Mouse (Mus musculus) left cerebral cortex, postnatal 4 days (tissue): ENCODE results near the gene Ier5. TPM values are rescaled to one million over a fixed set of nuclear protein-coding genes. Genes with fewer than 3 reads are reported as not detected.

Source experiments
- DNase-seq: peaks from one replicate; pipeline ENCODE4 v3.0.0-alpha.2; 2022
- intact Hi-C: fragments of 180-260 bp; cut with DNase I; formaldehyde crosslinking; loops from one replicate; pipeline ENCODE4 v1.15.1; 2025
- total RNA-seq, 2 experiments: library from RNA; stranded (reverse); gene quantifications; 2 replicates each; pipeline ENCODE4 v1.2.3; 2021

The Ier5 gene
- total RNA-seq, 2 experiments from 2014 or later, result 12.0 TPM

DNA sequence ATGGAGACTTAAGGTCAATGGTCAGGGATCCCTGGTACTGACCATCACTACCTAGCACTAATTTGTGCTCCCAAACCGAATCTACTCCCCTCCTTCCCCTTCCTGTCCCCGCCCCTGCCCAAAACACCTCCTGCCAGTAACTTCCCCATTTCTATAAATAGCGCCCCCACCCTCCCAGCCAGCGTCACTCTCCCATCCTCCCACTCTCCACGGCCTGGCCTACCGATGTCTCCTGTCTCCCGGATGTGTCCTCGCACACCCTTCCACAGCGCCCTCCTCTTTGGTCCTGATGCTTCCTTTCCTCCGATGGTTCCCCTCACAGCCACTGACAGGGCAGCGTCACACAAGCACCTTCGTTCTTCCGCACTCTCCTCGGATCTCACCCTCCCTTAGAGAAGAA is 39.9 kb downstream of the Ier5 start:
- no peak for DNase-seq
- intact Hi-C loops, result no loop called here

DNA sequence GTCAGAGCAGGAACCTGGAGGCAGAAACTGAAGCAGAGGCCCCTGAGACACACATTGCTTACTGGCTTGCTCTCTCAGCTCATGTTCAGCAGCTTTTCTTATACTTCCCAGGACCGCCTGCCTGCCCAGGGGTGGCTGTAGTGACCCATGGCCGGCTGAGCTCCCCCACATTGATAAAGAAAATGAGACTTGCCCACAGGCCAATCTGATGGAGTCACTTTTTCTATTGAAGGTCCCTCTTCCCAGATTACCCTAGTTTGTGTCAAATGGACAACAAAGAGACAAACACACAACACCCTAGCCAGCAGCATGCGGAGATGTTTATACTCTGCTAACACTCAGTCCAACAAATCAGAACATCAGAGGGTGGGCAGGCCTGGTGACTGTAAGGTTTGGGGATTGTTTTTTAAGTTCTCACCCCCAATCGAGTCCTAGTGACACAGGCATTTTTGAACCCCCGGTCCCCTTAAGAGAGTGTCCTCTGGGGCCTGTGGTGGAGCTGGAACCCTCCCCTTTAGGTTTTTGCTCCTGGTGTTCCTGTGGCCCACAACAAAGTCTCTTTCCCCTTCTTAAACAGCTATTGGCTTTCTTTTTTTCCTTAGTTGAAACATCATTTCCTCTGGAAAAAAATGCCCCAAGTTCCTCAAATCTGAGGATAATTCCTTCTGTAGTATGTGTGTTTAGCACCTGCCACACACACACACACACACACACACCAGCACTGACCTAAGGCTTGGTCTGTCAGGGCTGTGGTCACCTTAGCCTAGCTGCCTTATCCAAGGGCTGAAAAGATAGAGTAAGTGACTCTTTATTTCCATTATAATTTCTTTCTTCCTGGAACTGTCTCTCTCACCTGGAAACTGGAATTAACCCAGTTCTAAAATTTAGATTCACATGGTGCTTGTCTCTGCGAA is 41.1 kb downstream of the Ier5 start:
- intact Hi-C loops, result no loop called here
- no peak for DNase-seq

DNA sequence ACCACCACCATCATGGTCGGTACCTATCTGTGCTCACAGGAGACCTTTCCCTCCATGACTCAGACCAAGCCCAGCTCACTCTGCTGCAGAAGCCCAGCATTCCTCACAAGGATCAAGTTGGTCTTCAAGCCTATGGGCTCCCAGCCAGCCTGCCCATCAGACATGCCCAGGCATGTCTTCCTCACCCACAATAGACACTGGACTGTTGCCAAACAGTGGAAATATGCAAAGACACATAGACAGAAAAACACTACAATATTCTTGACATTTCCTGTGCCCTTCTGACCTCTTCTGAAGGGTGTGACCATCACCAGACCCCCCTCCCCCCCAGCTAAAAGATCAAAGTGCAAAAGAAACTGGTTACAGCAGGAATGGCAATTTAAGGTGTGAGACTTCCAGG is 43.3 kb downstream of the Ier5 start:
- intact Hi-C loops, result no loop called here
- no peak for DNase-seq

DNA sequence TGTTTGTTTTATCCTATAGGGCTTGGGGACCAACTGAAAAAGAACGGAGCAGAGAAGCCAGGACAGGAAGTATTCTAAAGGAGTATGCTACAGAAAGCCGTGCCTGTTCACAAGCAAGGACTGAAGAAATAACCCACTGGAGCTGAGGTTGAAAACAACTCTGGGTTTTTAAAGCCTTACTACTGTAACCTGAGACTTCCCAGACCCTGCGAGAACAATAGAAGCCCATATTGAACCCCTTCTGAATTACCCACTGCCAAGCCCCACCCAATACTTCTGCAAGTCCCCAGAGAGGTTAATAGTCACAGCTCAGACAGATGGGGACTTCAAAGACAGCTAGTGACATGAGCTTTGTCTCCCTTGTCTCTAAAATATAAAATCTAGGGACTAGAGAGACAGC is 44.4 kb downstream of the Ier5 start:
- intact Hi-C loops, result no loop called here

DNA sequence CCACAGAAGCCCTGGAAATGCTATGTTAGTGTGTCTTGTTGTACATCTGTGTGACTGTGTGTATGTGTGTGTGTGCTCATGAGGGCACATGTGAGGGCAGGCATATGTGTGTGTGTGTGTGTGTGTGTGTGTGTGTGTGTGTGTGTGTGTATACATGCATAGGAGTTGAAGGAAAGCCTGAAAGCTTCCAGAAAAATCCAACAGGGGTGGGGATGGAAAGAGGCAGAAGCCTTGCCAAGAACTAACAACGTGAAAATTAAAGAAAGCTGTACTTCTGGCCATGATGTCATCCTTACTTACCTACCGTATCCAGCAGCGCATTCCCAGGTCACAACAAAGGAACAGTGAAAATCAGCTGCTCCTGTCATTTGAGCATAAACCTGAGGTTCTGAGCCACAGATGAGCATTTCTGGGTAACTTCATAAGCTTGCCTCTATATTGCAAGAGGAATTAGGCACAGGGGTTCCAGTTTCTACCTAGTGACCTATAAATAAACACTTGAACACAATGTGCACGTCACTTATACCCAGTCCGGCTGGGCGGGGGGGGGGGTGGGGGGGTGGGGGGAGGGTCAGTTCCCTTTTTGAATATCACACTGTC is 45.0 kb downstream of the Ier5 start:
- intact Hi-C loops, result no loop called here
- no peak for DNase-seq

More for the DNA sequence above, 44.4 kb downstream of the Ier5 start:
- no peak for DNase-seq

DNA sequence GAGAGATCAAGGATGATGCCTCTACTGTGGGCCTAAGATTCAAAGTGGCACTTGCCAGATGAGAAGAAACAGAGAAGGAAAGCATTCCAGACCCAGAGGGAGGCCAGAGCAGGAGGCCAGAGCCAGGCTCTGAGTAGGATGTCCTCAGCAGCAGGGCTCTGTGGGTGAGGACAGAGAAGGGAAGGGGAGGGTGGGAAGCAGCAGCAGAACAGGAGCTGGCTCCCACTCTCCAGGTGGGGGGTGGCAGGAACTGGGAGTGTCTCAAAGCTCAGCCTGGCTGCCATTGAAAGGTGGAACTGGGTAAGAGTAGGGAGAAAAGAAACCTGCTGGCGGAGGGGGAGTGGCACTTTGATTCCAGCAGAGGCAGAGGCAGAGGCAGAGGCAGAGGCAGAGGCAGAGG is 46.1 kb downstream of the Ier5 start:
- intact Hi-C loops, result no loop called here
- DNase-seq, result no peak

DNA sequence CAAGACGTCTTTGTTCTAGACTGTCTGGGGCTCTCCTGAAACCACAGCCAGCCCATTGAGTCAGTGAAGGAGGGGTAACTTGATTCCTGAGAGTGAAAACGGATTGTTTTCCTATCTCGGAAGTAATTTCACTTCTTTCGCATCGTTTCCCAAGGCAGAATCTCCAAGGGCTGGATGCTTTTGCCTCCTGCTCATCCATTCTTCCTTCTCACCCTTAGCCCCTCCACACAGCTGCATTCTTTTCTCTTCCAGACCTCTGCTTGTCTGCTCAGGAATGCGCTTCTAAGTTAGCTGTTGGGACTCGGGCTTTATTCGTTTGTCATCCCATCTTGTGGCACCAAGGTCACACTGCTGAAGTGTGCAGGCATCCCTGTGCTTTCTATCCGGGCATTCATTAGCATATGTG is 46.7 kb downstream of the Ier5 start:
- DNase-seq, result no peak
- intact Hi-C loops, result no loop called here

DNA sequence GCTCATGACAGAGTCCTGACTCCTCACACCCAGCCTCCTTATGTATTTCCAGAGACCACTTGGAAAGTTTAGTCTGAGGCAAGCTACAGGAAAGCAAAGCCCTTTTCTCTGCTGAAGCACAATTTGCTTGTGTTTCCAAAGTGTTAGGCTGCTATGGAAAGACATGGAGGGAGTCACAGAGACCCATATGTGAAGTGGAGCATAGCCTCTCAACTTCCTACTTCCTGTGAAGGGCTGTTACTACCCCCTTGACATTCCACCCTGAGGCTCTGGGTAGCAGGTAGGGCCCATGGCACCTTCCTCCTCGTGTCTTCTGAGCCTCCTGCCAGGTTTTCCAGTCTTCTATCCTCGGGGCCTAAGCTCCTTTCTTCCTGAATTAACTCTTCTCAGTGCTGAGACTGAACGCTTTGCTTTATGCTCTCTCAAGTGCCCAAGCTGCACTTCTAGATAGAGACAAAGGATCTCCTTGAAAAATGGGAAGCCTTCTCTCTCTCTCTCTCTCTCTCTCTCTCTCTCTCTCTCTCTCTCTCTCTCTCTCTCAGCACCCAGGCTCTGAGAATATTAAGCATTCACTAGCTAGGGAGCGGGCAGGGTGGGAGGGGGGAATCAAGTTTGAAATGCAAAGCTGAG is 47.2 kb downstream of the Ier5 start:
- intact Hi-C loops, result no loop called here
- DNase-seq, result no peak

DNA sequence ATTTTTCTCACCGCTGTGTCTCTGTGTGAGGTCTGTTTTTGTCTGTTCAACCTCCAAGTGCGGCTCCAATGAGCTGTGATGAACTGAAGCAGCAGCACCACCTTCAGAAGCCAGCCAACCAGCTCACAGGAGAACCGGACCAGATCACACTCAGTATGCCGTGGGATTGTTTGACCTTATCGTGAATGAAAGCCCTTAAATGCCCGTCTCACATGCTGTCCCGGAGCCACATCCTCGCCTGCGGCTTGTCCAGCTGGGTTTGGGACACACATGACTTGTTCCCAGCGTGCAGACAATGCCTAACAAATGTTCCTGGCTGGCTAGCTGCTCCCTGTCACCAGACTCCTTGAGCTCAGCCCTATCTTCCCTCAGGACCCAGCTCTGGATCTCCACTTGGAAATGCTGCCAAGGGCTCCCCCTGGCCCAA is 47.7 kb downstream of the Ier5 start:
- DNase-seq, result peak; percentile 79
- intact Hi-C loops, result no loop called here

DNA sequence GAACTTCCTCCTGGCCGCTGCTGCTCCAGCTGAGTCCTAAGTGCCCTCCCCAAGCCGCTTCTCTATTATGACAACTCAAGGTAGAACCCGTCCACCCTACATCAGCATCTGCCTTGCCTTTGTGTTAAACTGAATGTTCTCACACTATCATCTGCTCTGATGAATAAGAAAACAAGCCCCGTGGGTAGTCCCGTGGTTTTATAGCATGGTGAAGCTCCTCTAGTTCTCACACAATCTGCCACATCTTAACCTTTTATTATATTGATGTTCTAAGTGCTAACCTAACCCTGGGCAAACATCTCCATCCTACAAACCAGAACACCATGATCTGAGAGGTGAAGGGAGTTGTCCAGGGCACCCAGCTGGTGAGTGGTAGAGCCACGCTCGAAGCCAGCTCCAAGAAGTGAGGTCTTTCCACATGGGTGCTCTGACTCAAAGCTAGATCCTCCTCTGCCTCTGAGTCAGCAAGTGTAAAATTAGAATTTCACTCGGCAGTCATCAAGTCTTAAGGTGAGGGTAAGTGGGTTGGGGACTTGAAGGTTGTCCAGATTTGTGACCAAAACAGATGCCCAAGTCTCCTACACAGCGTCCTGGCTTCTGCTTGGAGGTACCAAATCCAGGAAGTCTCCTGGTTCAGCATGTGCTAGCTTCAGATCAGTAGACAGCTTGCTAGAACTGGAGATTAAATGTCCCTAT is 48.4 kb downstream of the Ier5 start:
- no peak for DNase-seq
- intact Hi-C loops, result no loop called here

DNA sequence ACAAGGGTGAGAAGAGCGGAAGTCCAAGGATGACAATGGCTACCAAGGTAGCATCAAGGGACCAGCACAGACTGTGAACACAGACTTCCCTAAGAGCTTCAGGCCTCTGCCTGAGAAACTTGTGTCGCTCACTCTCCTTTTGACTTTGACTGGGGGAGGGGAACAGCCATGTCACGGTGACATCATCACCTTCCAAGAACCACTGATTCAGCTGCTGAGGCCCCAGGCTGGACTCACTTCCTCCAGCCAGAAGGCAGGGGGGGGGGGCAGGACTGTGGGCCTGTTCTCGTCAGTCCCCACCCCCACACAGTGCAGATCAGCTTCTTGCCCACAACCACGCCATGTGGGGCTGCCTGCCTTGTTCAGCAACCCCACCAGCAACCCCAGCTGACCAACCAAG is 49.3 kb downstream of the Ier5 start:
- peak; percentile 63 for DNase-seq
- intact Hi-C loops, result no loop called here

DNA sequence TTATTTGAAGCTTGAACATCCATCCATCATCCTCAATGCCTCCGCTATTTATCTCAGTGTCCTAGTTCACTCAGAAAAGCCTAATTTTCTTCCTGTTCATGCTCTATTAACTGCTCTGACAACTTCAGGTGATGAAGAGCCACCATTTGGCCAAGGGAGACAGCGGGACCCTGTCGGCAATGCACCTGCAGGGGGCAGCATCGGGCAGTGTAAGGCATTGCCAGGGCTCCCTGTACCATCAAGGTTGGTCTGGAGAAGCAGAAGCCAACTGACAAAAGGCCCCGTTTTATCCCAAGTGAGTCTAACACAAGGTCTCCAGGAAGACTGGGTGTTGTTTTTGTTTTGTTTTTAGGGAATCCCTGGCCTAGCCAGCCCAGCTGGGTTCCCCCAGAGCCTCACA is 50.5 kb downstream of the Ier5 start:
- intact Hi-C loops, result loop anchor here (5.0 kb wide), 1 partner anchor 48 kb away; the partner anchor contains the start of gene Ier5
- DNase-seq, result peak; percentile 95

Other genes with a start within 250 kb of the Ier5 start
- 100 to 1,000 TPM; 121 to 122 TPM for gene Cacna1e, start 215.1 kb downstream of the Ier5 start, total RNA-seq
- gene Mr1, start 47.2 kb upstream of the Ier5 start, total RNA-seq, result 1 to 10 TPM; 1.5 to 1.8 TPM
- 100 to 1,000 TPM in 1 of 2 experiments, 10 to 100 TPM in 1; 99.3 to 102 TPM for gene Stx6, start 59.1 kb upstream of the Ier5 start, total RNA-seq
- gene BC034090, start 144.8 kb upstream of the Ier5 start, total RNA-seq, result 1 to 10 TPM; 3.3 to 7.7 TPM